Mouse (Mus musculus): Measurements from ENCODE around the gene 1700034J05Rik. TPM values are rescaled to one million over a fixed set of nuclear protein-coding genes. Genes with fewer than 3 reads are reported as not detected.

The 1700034J05Rik gene
- polyA plus RNA-seq, 1 experiment: not detected

Other genes with a start within 250 kb of the 1700034J05Rik start
- gene Stk38l, start 229.4 kb downstream of the 1700034J05Rik start, polyA plus RNA-seq (2012; ENCODE audit: insufficient read depth, insufficient read length, missing spikeins): 13.7 and 28.0 TPM in 2 replicates
- 2.3 and 3.5 TPM in 2 replicates for gene Arntl2, start 158.4 kb downstream of the 1700034J05Rik start, polyA plus RNA-seq (2012; ENCODE audit: insufficient read depth, insufficient read length, missing spikeins)
- not detected in 2 replicates for gene Smco2, start 104.3 kb downstream of the 1700034J05Rik start, polyA plus RNA-seq (2012; ENCODE audit: insufficient read depth, insufficient read length, missing spikeins)
- gene Ppfibp1, start 65.9 kb downstream of the 1700034J05Rik start, polyA plus RNA-seq (2012; ENCODE audit: insufficient read depth, insufficient read length, missing spikeins): 23.7 and 25.4 TPM in 2 replicates
- gene Rep15, start 78.2 kb upstream of the 1700034J05Rik start, polyA plus RNA-seq (2012; ENCODE audit: insufficient read depth, insufficient read length, missing spikeins): not detected in 2 replicates
- gene Mrps35, start 88.3 kb upstream of the 1700034J05Rik start, polyA plus RNA-seq (2012; ENCODE audit: insufficient read depth, insufficient read length, missing spikeins): 236 and 327 TPM in 2 replicates
- not detected in 2 replicates for gene Mansc4, start 132.6 kb upstream of the 1700034J05Rik start, polyA plus RNA-seq (2012; ENCODE audit: insufficient read depth, insufficient read length, missing spikeins)
- 6.2 and 11.4 TPM in 2 replicates for gene Klhl42, start 137.0 kb upstream of the 1700034J05Rik start, polyA plus RNA-seq (2012; ENCODE audit: insufficient read depth, insufficient read length, missing spikeins)